Mouse (Mus musculus): ENCODE results near the gene 1520401A03Rik.

- TF ChIP-seq CTCF (IDR thresholded peaks at IDR 0.05; ENCODE audit: extremely low read depth, insufficient read depth, low read length) (peak; percentile 89), POLR2A (IDR thresholded peaks at IDR 0.05; ENCODE audit: extremely low read depth, insufficient read depth, low read length) (no peak)
Observed at GRCm38 (mm10) chr17:23706212-23706611, 16.4 kb downstream of the 1520401A03Rik start.

Measured in cortical plate, adult 2 months (tissue).